Mouse (Mus musculus) E14TG2a.4 (cell line): ENCODE measurements around the gene Rapgef6.

Source experiments
- CTCF ChIP-seq: conservative IDR thresholded peaks from 2 replicates; pipeline ENCODE4 v1.5.1; 2014; ENCODE audit warnings: low read length
- POU5F1 ChIP-seq: IDR thresholded peaks from 2 replicates; pipeline ENCODE4 v1.6.1; 2014; ENCODE audit warnings: low read length, borderline replicate concordance

- no peak for TF ChIP-seq CTCF
- TF ChIP-seq POU5F1 = no peak
Observed at GRCm38 (mm10) chr11:54726571-54727062, 204.0 kb downstream of the Rapgef6 start.
